Mouse (Mus musculus) heart, adult 2 months (tissue): ENCODE measurements around the gene Cldnd1.

Source experiments
- CTCF ChIP-seq: fragments of 200-600 bp; IDR thresholded peaks from 2 replicates; pipeline ENCODE4 v1.8.1; 2022; ENCODE audit warnings: antibody characterized with exemption, mild to moderate bottlenecking, moderate library complexity
- POLR2A ChIP-seq: fragments of 200-500 bp; IDR thresholded peaks from 2 replicates; pipeline ENCODE4 v1.6.1; 2011; ENCODE audit warnings: mild to moderate bottlenecking, low read depth, low read length, control low read depth; ENCODE audit not compliant: insufficient read depth

DNA sequence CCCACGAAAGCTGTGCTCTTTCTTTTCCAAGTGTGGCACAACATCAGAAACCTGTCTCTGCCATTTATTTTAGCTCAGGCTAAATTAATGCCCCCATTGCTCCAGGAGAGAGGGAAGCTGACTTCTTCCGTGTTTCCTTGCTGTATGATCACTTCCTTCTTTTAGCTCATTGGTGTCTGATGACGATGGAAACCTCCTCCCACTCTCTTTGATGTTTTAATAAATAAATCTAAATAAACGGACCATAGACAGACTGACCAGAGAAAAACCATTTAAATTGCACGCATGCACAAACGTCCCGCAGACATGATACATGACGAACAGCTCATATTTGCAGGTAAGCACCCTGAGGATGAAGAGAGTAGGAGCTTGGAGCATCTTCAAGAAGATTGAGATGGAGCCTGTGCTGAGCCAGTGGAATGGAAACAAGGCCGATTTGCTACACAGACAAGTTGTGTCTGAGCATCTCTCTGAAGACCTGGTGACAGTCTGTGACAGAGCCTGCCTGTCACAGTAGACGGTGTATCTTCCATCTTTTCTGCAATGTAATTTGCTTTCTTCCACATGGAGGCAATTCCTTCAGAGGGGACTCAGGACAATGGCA, 25.3 kb upstream of the Cldnd1 start:
- TF ChIP-seq CTCF = no peak
- TF ChIP-seq POLR2A = no peak
